Mouse (Mus musculus): Measurements from ENCODE around the gene Gm4792. TPM values are rescaled to one million over a fixed set of nuclear protein-coding genes. Genes with fewer than 3 reads are reported as not detected.

The Gm4792 gene
- polyA plus RNA-seq, 1 experiment = not detected

- TF ChIP-seq POLR2A (IDR thresholded peaks at IDR 0.05; ENCODE audit: control insufficient read depth, extremely low read depth, insufficient read depth, low read length, poor library complexity) = no peak
- no peak for TF ChIP-seq CTCF (IDR thresholded peaks at IDR 0.05; ENCODE audit: borderline replicate concordance, control insufficient read depth, extremely low read depth, insufficient read depth, low read length, poor library complexity)
- Histone ChIP-seq H3K36me3 (ENCODE audit: control insufficient read depth, insufficient read depth, low read length) (no peaks in the 10 kb centered on the region), H3K4me1 (replicated peaks; ENCODE audit: control insufficient read depth, insufficient read depth, low read length) (no peaks in the 10 kb centered on the region), H3K4me3 (ENCODE audit: control insufficient read depth, insufficient read depth, low read length) (no peak overlapping the region), H3K27me3 (ENCODE audit: control insufficient read depth, insufficient read depth, low read length) (no peaks in the 10 kb centered on the region), H3K27ac (ENCODE audit: control insufficient read depth, insufficient read depth, low read length) (no peak overlapping the region)
- no peak for DNase-seq
- WGBS = 96% methylated on average over 5 of the region's 5 CpGs
Observed at GRCm38 (mm10) chr10:94294437-94294836, 4.1 kb downstream of the Gm4792 start.

GRCm38 (mm10) chr10:94282797-94283196 is 15.7 kb downstream of the Gm4792 start:
- TF ChIP-seq CTCF (IDR thresholded peaks at IDR 0.05; ENCODE audit: borderline replicate concordance, control insufficient read depth, extremely low read depth, insufficient read depth, low read length, poor library complexity) (no peak), POLR2A (IDR thresholded peaks at IDR 0.05; ENCODE audit: control insufficient read depth, extremely low read depth, insufficient read depth, low read length, poor library complexity) (no peak)
- H3K4me3 ChIP-seq (ENCODE audit: control insufficient read depth, insufficient read depth, low read length) = no peak overlapping the region
- no peaks in the 10 kb centered on the region for H3K36me3 ChIP-seq (ENCODE audit: control insufficient read depth, insufficient read depth, low read length)
- H3K4me1 ChIP-seq (replicated peaks; ENCODE audit: control insufficient read depth, insufficient read depth, low read length) = no peaks in the 10 kb centered on the region
- no peak for DNase-seq
- H3K27ac ChIP-seq (ENCODE audit: control insufficient read depth, insufficient read depth, low read length) = no peak overlapping the region
- no peaks in the 10 kb centered on the region for H3K27me3 ChIP-seq (ENCODE audit: control insufficient read depth, insufficient read depth, low read length)
- 94% methylated on average over 7 of the region's 7 CpGs for WGBS

- no peak for DNase-seq
- H3K27ac ChIP-seq (ENCODE audit: control insufficient read depth, insufficient read depth, low read length) = no peak overlapping the region
Observed at GRCm38 (mm10) chr10:94282179-94282578, 16.3 kb downstream of the Gm4792 start.

GRCm38 (mm10) chr10:94276511-94276910 is 22.0 kb downstream of the Gm4792 start:
- no peak for DNase-seq
- no peak overlapping the region for H3K27ac ChIP-seq (ENCODE audit: control insufficient read depth, insufficient read depth, low read length)
- TF ChIP-seq POLR2A (IDR thresholded peaks at IDR 0.05; ENCODE audit: control insufficient read depth, extremely low read depth, insufficient read depth, low read length, poor library complexity) (no peak), CTCF (IDR thresholded peaks at IDR 0.05; ENCODE audit: borderline replicate concordance, control insufficient read depth, extremely low read depth, insufficient read depth, low read length, poor library complexity) (no peak)
- no peaks in the 10 kb centered on the region for H3K27me3 ChIP-seq (ENCODE audit: control insufficient read depth, insufficient read depth, low read length)
- peaks cover 7% of the 10 kb centered on the region for H3K4me1 ChIP-seq (replicated peaks; ENCODE audit: control insufficient read depth, insufficient read depth, low read length)
- H3K4me3 ChIP-seq (ENCODE audit: control insufficient read depth, insufficient read depth, low read length) = no peak overlapping the region
- 76% methylated on average over 2 of the region's 2 CpGs for WGBS
- no peaks in the 10 kb centered on the region for H3K36me3 ChIP-seq (ENCODE audit: control insufficient read depth, insufficient read depth, low read length)

More at GRCm38 (mm10) chr10:94282179-94282578, 16.3 kb downstream of the Gm4792 start:
- no peak for TF ChIP-seq POLR2A (IDR thresholded peaks at IDR 0.05; ENCODE audit: control insufficient read depth, extremely low read depth, insufficient read depth, low read length, poor library complexity)
- TF ChIP-seq CTCF (IDR thresholded peaks at IDR 0.05; ENCODE audit: borderline replicate concordance, control insufficient read depth, extremely low read depth, insufficient read depth, low read length, poor library complexity) = no peak
- no peaks in the 10 kb centered on the region for H3K4me1 ChIP-seq (replicated peaks; ENCODE audit: control insufficient read depth, insufficient read depth, low read length)
- no peak overlapping the region for H3K4me3 ChIP-seq (ENCODE audit: control insufficient read depth, insufficient read depth, low read length)
- WGBS = 92% methylated on average over 8 of the region's 8 CpGs
- H3K36me3 ChIP-seq (ENCODE audit: control insufficient read depth, insufficient read depth, low read length) = no peaks in the 10 kb centered on the region
- no peaks in the 10 kb centered on the region for H3K27me3 ChIP-seq (ENCODE audit: control insufficient read depth, insufficient read depth, low read length)

GRCm38 (mm10) chr10:94275321-94275720 is 23.2 kb downstream of the Gm4792 start:
- no peak for DNase-seq
- H3K4me1 ChIP-seq (replicated peaks; ENCODE audit: control insufficient read depth, insufficient read depth, low read length) = peaks cover 7% of the 10 kb centered on the region
- H3K27ac ChIP-seq (ENCODE audit: control insufficient read depth, insufficient read depth, low read length) = no peak overlapping the region
- H3K4me3 ChIP-seq (ENCODE audit: control insufficient read depth, insufficient read depth, low read length) = no peak overlapping the region
- no peaks in the 10 kb centered on the region for H3K27me3 ChIP-seq (ENCODE audit: control insufficient read depth, insufficient read depth, low read length)
- no peaks in the 10 kb centered on the region for H3K36me3 ChIP-seq (ENCODE audit: control insufficient read depth, insufficient read depth, low read length)
- 37% methylated on average over 3 of the region's 3 CpGs for WGBS
- TF ChIP-seq POLR2A (IDR thresholded peaks at IDR 0.05; ENCODE audit: control insufficient read depth, extremely low read depth, insufficient read depth, low read length, poor library complexity) (no peak), CTCF (IDR thresholded peaks at IDR 0.05; ENCODE audit: borderline replicate concordance, control insufficient read depth, extremely low read depth, insufficient read depth, low read length, poor library complexity) (no peak)

GRCm38 (mm10) chr10:94265656-94266542 is 32.6 kb downstream of the Gm4792 start:
- TF ChIP-seq POLR2A (IDR thresholded peaks at IDR 0.05; ENCODE audit: control insufficient read depth, extremely low read depth, insufficient read depth, low read length, poor library complexity) = no peak
- TF ChIP-seq CTCF (IDR thresholded peaks at IDR 0.05; ENCODE audit: borderline replicate concordance, control insufficient read depth, extremely low read depth, insufficient read depth, low read length, poor library complexity) = no peak
- 88% methylated on average over 17 of the region's 17 CpGs for WGBS
- H3K4me1 ChIP-seq (replicated peaks; ENCODE audit: control insufficient read depth, insufficient read depth, low read length) = no peaks in the 10 kb centered on the region
- no peaks in the 10 kb centered on the region for H3K36me3 ChIP-seq (ENCODE audit: control insufficient read depth, insufficient read depth, low read length)
- no peak overlapping the region for H3K4me3 ChIP-seq (ENCODE audit: control insufficient read depth, insufficient read depth, low read length)
- H3K27me3 ChIP-seq (ENCODE audit: control insufficient read depth, insufficient read depth, low read length) = no peaks in the 10 kb centered on the region
- no peak overlapping the region for H3K27ac ChIP-seq (ENCODE audit: control insufficient read depth, insufficient read depth, low read length)
- no peak for DNase-seq
